Mouse (Mus musculus): Measurements from ENCODE around the gene Gorab.

DNA sequence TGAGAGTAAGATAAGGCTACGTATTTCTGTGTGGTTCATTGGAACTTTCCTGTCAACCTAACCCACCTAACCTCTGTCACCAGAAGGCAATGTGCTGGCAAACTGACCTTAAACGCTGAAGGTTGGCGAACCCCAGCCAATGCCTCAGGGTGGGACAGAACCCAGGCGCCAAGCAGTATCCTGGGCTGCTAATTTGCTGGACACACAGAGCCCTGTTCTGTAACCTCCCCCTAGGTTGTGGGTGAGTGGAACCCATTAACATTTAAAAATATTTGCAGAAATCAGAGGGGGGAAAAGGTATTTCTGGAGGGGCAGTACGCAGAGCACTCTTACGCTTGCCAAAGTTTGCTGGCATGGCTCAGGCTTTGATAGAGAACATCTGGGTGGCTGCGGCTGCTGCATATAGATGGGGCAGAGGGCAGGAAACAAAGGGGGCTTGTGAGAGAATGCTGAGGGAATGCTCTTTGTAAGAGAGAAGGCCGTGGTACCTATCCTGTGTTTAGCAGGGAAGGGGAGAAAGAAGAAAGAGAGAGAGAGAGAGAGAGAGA lies 20.1 kb upstream of the Gorab start:
- no peak for TF ChIP-seq ZNF384 (IDR thresholded peaks at IDR 0.05; ENCODE audit: low read depth, low read length)
- TF ChIP-seq NRF1 (IDR thresholded peaks at IDR 0.05; ENCODE audit: low read depth, low read length) = no peak
- TF ChIP-seq HCFC1 (IDR thresholded peaks at IDR 0.05; ENCODE audit: low read depth, low read length) = no peak
- no peak for TF ChIP-seq GABPA (IDR thresholded peaks at IDR 0.05; ENCODE audit: insufficient replicate concordance, low read depth, low read length)
- TF ChIP-seq CTCF (conservative IDR thresholded peaks at IDR 0.05 in 1 of 2, IDR thresholded peaks at IDR 0.05 in 1 of 2; ENCODE audit: low read depth in 2 of 2, low read length in 2 of 2) = no peak
- no peak for TF ChIP-seq ZKSCAN1 (IDR thresholded peaks at IDR 0.05; ENCODE audit: borderline replicate concordance, low read depth, low read length)
- TF ChIP-seq JUND (conservative IDR thresholded peaks at IDR 0.05; ENCODE audit: low read depth, low read length) = no peak
- TF ChIP-seq RAD21 (IDR thresholded peaks at IDR 0.05; ENCODE audit: low read depth, low read length) = no peak
